Mouse (Mus musculus) ovary, postnatal 14 days (tissue): Measurements from ENCODE around the gene Ankrd39.

Experiments used
- DNase-seq: peaks from one replicate; pipeline ENCODE4 v3.0.0; 2022; ENCODE audit warnings: low spot score

The Ankrd39 gene

GRCm38 (mm10) chr1:36572140-36572700 lies 25.0 kb upstream of the Ankrd39 start:
- DNase-seq = no peak

GRCm38 (mm10) chr1:36571627-36572026 lies 24.4 kb upstream of the Ankrd39 start:
- DNase-seq = no peak

- no peak for DNase-seq
Observed at GRCm38 (mm10) chr1:36570320-36570719, 23.1 kb upstream of the Ankrd39 start.

- no peak for DNase-seq
Observed at GRCm38 (mm10) chr1:36569694-36570276, 22.5 kb upstream of the Ankrd39 start.

- DNase-seq = no peak
Observed at GRCm38 (mm10) chr1:36568776-36569175, 21.5 kb upstream of the Ankrd39 start.

GRCm38 (mm10) chr1:36567818-36568603 lies 20.8 kb upstream of the Ankrd39 start:
- DNase-seq = no peak

- no peak for DNase-seq
Observed at GRCm38 (mm10) chr1:36566425-36566824, 19.2 kb upstream of the Ankrd39 start.

- DNase-seq = no peak
Observed at GRCm38 (mm10) chr1:36564101-36564500, 16.9 kb upstream of the Ankrd39 start.

- no peak for DNase-seq
Observed at GRCm38 (mm10) chr1:36563632-36564031, 16.4 kb upstream of the Ankrd39 start.

- no peak for DNase-seq
Observed at GRCm38 (mm10) chr1:36563197-36563596, 16.0 kb upstream of the Ankrd39 start.

- no peak for DNase-seq
Observed at GRCm38 (mm10) chr1:36562388-36562787, 15.1 kb upstream of the Ankrd39 start.

- no peak for DNase-seq
Observed at GRCm38 (mm10) chr1:36560903-36561302, 13.7 kb upstream of the Ankrd39 start.

GRCm38 (mm10) chr1:36559888-36560287 lies 12.6 kb upstream of the Ankrd39 start:
- no peak for DNase-seq

GRCm38 (mm10) chr1:36559256-36559655 lies 12.0 kb upstream of the Ankrd39 start:
- DNase-seq = no peak

- peak; percentile 72 for DNase-seq
Observed at GRCm38 (mm10) chr1:36558031-36558993, 11.1 kb upstream of the Ankrd39 start, which contains the start of gene Sema4c. Gene Sema4c (minus strand): TSS chr1:36558349.

GRCm38 (mm10) chr1:36557457-36558011 lies 10.3 kb upstream of the Ankrd39 start:
- DNase-seq = peak; percentile 82

GRCm38 (mm10) chr1:36556553-36557456 lies 9.6 kb upstream of the Ankrd39 start:
- peak; percentile 95 for DNase-seq

- DNase-seq = no peak
Observed at GRCm38 (mm10) chr1:36555798-36556395, 8.7 kb upstream of the Ankrd39 start.

GRCm38 (mm10) chr1:36554633-36555399 lies 7.6 kb upstream of the Ankrd39 start:
- DNase-seq = no peak
